Mouse (Mus musculus): ENCODE data around the gene Pla2g1b. TPM values are rescaled to one million over a fixed set of nuclear protein-coding genes. Genes with fewer than 3 reads are reported as not detected.
A peak's percentile ranks its signal among the peaks of the same experiment; 100 is the strongest.

Pla2g1b gene
- polyA plus RNA-seq, 1 experiment from 2014 or later: not detected

DNA sequence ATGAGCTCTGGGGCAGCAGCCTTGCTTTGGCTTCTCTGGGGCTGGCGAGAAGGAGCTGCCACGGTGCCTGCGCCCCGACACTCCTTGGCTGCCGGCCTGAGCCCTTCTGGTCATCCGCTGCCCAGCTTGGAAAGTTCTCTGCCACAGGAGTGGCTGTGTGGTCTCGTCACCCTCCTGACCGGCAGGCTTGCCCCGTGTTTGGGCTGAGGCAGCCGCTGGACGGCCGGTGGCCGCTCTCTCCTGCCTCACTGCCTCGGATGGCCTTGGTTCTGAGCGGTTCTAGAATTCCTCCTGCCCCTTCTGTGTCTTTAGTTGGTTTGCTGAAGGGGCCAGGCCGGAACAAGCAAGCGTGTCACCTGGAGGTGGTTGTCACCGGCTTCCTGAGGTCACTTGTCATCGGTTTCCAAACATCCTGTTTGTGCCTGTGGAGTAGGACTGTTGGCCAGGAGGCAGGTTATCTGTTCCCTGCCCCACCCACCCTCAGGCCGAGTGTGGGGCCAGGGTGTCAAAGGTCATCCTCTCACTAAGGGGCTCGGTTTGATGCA, 54.3 kb downstream of the Pla2g1b start:
- Histone ChIP-seq H3K36me3 (peaks cover 18% of the 10 kb centered on the region; the same call in 1 of the 2 replicates), H3K9ac (peak overlapping the region; percentile 11; the same call in 1 of the 2 replicates), H3K4me1 (peaks cover 62% of the 10 kb centered on the region), H3K9me3 (no peaks in the 10 kb centered on the region), H3K4me3 (no peak overlapping the region), H3K27ac (peak overlapping the region; percentile 48), H3K4me2 (no peak overlapping the region), H3K27me3 (no peaks in the 10 kb centered on the region)
- no peak for ATAC-seq (ENCODE audit: insufficient number of reproducible peaks, insufficient read depth, low FRiP score, low TSS enrichment, low read depth)
- WGBS: 46% methylated on average over 21 of the region's 21 CpGs

DNA sequence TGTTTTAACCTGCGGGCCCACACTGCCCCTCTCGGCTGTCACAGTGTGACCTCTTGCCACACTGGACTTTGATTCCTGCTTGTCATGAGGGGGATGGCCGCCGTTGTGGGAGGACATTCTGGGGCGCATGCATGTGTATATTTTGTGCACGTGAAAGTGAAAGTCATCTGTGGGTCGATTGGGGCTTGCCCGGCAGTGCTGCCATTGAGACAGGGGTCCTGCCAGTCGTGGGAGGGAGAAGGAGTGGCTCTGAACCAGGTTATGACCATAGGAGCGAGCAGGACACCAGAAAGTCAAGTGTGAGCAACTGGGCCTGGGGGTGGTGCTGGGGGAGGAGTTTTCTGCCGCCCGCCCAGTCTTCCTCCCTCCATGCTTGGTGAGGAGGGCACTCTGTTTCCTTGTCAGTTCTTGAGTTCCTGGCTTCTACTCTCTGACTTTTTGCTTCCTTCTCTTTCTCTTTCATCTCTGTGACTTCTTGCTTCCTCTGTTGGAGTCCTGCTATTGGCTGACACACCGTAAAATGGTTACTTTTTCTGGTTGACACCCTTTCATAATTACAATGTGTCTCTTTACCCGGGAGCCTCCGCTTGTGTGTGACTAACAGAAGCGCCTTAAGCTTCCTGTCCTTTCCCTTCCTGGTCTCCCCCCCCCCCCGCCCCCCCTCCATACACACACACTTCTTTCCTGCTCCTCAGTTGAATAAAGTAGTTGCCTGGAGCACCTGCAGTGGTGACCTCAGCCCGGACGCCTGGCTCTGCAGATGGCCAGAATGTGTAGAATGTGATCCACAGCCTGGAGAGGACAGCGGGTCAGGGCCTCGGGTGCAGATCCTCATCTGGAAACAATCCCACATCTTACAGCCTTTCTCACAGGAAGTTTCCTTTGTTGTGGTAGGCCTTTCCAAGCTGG, 55.7 kb downstream of the Pla2g1b start:
- Histone ChIP-seq H3K27ac (peak overlapping the region; percentile 71), H3K4me3 (no peak overlapping the region), H3K4me2 (no peak overlapping the region), H3K9me3 (no peaks in the 10 kb centered on the region), H3K27me3 (no peaks in the 10 kb centered on the region), H3K9ac (no peak overlapping the region), H3K4me1 (peaks cover 62% of the 10 kb centered on the region), H3K36me3 (peaks cover 12% of the 10 kb centered on the region; the same call in 1 of the 2 replicates)
- no peak for ATAC-seq (ENCODE audit: insufficient number of reproducible peaks, insufficient read depth, low FRiP score, low TSS enrichment, low read depth)
- 44% methylated on average over 20 of the region's 21 CpGs for WGBS

DNA sequence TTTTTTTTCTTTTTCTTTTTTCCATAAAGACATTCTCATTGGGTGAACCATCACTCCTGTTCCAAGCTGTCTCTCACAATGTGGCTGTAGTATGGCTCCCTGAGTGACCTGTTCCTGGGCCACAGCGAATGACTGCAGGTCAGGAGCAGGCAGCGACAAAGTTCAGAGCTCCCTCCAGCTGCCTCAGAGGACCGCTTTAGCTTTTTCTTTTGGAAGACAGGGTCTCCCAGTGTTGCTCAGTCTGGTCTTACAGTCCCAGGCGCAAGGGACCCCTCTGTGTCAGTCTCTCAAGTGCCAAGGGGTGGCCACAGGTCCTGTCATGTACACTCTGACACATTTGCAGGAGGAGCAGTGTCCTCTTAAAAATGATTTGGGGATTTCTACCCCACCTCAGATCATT, 56.5 kb downstream of the Pla2g1b start:
- no peak for ATAC-seq (ENCODE audit: insufficient number of reproducible peaks, insufficient read depth, low FRiP score, low TSS enrichment, low read depth)
- H3K27ac ChIP-seq: peak overlapping the region; percentile 71
- H3K9me3 ChIP-seq: no peaks in the 10 kb centered on the region
- H3K4me1 ChIP-seq: peaks cover 62% of the 10 kb centered on the region
- H3K9ac ChIP-seq: 0 out of 2 replicates have a peak overlapping the region, but pooled peaks have one; percentile 27
- H3K27me3 ChIP-seq: no peaks in the 10 kb centered on the region
- 55% methylated on average over 4 of the region's 4 CpGs for WGBS
- H3K36me3 ChIP-seq: 0 out of 2 replicates have a peak, but pooled peaks cover 7% of the 10 kb centered on the region
- H3K4me3 ChIP-seq: no peak overlapping the region
- H3K4me2 ChIP-seq: no peak overlapping the region

DNA sequence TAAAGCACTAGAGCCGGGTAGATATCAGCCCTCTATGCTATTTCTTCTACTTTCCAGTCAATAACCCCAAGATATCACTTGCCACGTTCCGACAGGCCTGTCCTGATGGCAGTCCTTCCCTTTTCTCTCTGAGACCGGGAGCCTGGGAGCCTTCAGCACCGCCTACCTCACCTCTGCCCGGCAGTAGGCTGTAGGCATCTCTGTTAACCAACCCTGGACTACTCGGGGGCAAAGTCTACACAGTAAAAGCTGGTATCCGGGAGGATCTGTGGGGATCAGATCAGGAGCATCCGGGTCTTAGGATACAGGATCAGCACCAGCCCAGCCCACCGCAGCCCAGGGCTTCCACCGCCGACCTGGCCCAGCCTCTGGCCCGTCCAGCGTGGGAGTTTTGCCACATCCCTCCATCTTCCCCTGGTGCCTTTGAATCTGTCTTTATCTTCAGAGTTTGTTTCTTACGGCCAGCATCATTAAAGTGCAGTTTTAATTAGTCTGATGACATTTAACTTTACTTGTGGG, 57.0 kb downstream of the Pla2g1b start:
- H3K9me3 ChIP-seq: no peaks in the 10 kb centered on the region
- H3K4me1 ChIP-seq: peaks cover 63% of the 10 kb centered on the region
- H3K9ac ChIP-seq: no peak overlapping the region
- no peaks in the 10 kb centered on the region for H3K27me3 ChIP-seq
- H3K4me3 ChIP-seq: no peak overlapping the region
- WGBS: 67% methylated on average over 15 of the region's 15 CpGs
- ATAC-seq (ENCODE audit: insufficient number of reproducible peaks, insufficient read depth, low FRiP score, low TSS enrichment, low read depth): no peak
- H3K27ac ChIP-seq: peak overlapping the region; percentile 71
- H3K4me2 ChIP-seq: no peak overlapping the region
- H3K36me3 ChIP-seq: 0 out of 2 replicates have a peak, but pooled peaks cover 5% of the 10 kb centered on the region

DNA sequence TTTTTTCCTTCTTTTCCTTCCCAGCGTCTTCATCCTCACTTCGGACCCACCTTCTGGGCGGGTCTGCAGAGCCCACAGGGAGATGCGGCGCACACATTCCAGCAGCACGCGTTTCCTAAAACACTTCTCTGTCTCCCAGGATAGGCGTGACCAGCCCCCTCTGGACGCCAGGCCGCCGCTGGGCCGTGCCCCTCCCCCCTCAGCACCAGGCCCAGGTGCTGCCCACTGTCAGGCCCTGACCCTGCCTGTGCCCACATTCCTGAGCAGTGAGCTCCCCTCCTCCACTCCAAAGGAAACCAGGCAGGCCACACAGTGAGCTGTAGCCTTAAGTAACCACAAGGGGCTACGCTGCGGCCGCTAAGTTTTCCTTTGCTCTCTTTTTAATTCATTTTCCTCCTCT, 57.9 kb downstream of the Pla2g1b start:
- 4% methylated on average over 15 of the region's 15 CpGs for WGBS
- peaks cover 66% of the 10 kb centered on the region for H3K4me1 ChIP-seq
- H3K27ac ChIP-seq: peak overlapping the region; percentile 71; the same call in 1 of the 2 replicates
- peak overlapping the region; percentile 10; the same call in 1 of the 2 replicates for H3K4me3 ChIP-seq
- H3K27me3 ChIP-seq: no peaks in the 10 kb centered on the region
- ATAC-seq (ENCODE audit: insufficient number of reproducible peaks, insufficient read depth, low FRiP score, low TSS enrichment, low read depth): no peak
- H3K9ac ChIP-seq: peak overlapping the region; percentile 41
- 0 out of 2 replicates have a peak, but pooled peaks cover 7% of the 10 kb centered on the region for H3K36me3 ChIP-seq
- H3K9me3 ChIP-seq: no peaks in the 10 kb centered on the region
- peak overlapping the region; percentile 53 for H3K4me2 ChIP-seq

Other genes starting within 250 kb of the Pla2g1b start
- 83.5 and 88.1 TPM in 2 replicates for gene Pop5, start 230.4 kb upstream of the Pla2g1b start, polyA plus RNA-seq (2015; fragmentation: Nextera tagmentation; extraction: Ambion mirVana)
- gene Rnf10, start 193.4 kb upstream of the Pla2g1b start, polyA plus RNA-seq (2015; fragmentation: Nextera tagmentation; extraction: Ambion mirVana): 129 and 136 TPM in 2 replicates
- 42.5 and 43.2 TPM in 2 replicates for gene Coq5, start 186.6 kb upstream of the Pla2g1b start, polyA plus RNA-seq (2015; fragmentation: Nextera tagmentation; extraction: Ambion mirVana)
- gene Dynll1, start 165.3 kb upstream of the Pla2g1b start, polyA plus RNA-seq (2015; fragmentation: Nextera tagmentation; extraction: Ambion mirVana): 1,732 and 1,829 TPM in 2 replicates
- 343 and 378 TPM in 2 replicates for gene Srsf9, start 139.1 kb upstream of the Pla2g1b start, polyA plus RNA-seq (2015; fragmentation: Nextera tagmentation; extraction: Ambion mirVana)
- 31.1 and 32.1 TPM in 2 replicates for gene Gatc, start 125.1 kb upstream of the Pla2g1b start, polyA plus RNA-seq (2015; fragmentation: Nextera tagmentation; extraction: Ambion mirVana)
- 58.0 and 64.4 TPM in 2 replicates for gene Triap1, start 125.0 kb upstream of the Pla2g1b start, polyA plus RNA-seq (2015; fragmentation: Nextera tagmentation; extraction: Ambion mirVana)
- gene Cox6a1, start 117.3 kb upstream of the Pla2g1b start, polyA plus RNA-seq (2015; fragmentation: Nextera tagmentation; extraction: Ambion mirVana): 786 and 801 TPM in 2 replicates
- 22.3 and 23.9 TPM in 2 replicates for gene Msi1, start 36.7 kb upstream of the Pla2g1b start, polyA plus RNA-seq (2015; fragmentation: Nextera tagmentation; extraction: Ambion mirVana)
- 24.8 and 28.1 TPM in 2 replicates for gene Sirt4, start 18.5 kb downstream of the Pla2g1b start, polyA plus RNA-seq (2015; fragmentation: Nextera tagmentation; extraction: Ambion mirVana)
- gene Pxn, start 40.4 kb downstream of the Pla2g1b start, polyA plus RNA-seq (2015; fragmentation: Nextera tagmentation; extraction: Ambion mirVana): 39.6 and 44.2 TPM in 2 replicates
- gene Rplp0, start 93.2 kb downstream of the Pla2g1b start, polyA plus RNA-seq (2015; fragmentation: Nextera tagmentation; extraction: Ambion mirVana): 1,563 and 1,729 TPM in 2 replicates
- 45.8 and 47.9 TPM in 2 replicates for gene Gcn1l1, start 99.0 kb downstream of the Pla2g1b start, polyA plus RNA-seq (2015; fragmentation: Nextera tagmentation; extraction: Ambion mirVana)
- 13.1 and 15.9 TPM in 2 replicates for gene Rab35, start 165.6 kb downstream of the Pla2g1b start, polyA plus RNA-seq (2015; fragmentation: Nextera tagmentation; extraction: Ambion mirVana)